In the genomic region with DNA sequence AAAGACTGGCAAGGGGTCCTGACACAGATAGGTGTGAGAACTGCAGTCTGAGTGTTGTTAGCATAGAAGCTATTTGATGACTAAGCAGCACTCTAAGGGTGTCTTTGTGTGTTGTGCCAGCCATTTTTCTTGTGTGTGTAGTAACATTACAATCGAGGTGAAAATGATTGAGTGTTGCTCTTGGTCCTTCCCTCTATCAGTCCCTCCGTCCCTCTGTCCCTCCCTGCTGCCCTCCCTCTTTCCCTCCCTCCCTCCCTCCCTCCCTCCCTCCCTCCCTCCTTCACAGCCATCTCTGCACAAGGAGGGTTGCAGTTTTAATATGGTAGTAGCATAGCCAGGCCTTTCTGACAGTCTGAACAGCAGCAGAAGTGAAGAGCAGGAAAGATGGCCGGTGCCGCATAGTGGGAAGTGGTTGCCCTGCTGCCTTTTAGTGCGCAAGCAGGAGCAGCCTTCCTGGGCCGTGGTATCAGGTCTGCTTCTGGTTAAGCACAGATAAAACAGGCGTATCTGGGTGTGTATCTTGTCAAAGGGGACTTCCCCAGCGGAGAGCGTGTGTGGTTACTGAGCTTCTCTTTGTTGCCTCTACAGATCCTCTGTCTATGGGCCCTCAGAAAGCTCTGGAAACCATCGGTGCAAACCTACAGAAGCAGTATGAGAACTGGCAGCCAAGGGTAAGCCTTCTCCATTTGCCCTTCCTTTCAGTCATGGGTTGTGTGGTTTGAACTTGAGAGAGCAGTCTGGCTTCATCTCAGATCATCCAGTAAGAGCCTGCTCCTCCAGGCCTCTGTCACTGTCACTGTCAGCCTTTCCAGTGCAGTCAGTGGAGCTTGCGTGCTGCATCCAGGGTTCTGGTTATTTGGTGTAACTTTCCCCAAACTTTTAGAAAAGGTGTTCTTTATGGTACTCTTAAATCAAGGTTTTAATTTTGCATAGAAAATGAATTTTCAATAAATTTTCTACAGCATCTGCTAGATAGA, we compare ENCODE assay signal across 11 mouse cellular contexts.
A peak's percentile ranks its signal among the peaks of the same experiment; 100 is the strongest.
DNase-seq lines count a peak whose midpoint lies in the region; ATAC-seq and TF ChIP-seq lines count a peak whose summit lies in the region.
"Had no signal": no experiment of that assay in that cellular context is flagged by ENCODE, and none has a peak within 500 bp of the region (broad histone marks: within the 10 kb centered on the region; RNA-seq: fewer than 3 reads in every experiment).

No protein-coding gene starts in this region.

- H3K4me2 ChIP-seq in liver, embryonic 11.5 days: peak overlapping the region; percentile 40
- H3K4me2 ChIP-seq: forebrain, embryonic 13.5 days; neural tube, embryonic 13.5 days had no signal

- H3K27me3 ChIP-seq in liver, embryonic 11.5 days (replicated peaks; ENCODE audit: control insufficient read depth, insufficient read depth, low read length): no peaks in the 10 kb centered on the region
- H3K27me3 ChIP-seq: forebrain, embryonic 13.5 days; neural tube, embryonic 13.5 days had no signal

- TF ChIP-seq CTCF in left cerebral cortex, adult 2 months (IDR thresholded peaks at IDR 0.05): no peak

- intact Hi-C loops in left cerebral cortex, adult 2 months (cut with DNase I): no loop called here
- intact Hi-C loops in heart, postnatal 25 days (cut with DNase I): no loop called here

- WGBS in liver, embryonic 11.5 days: 19% methylated on average over 11 of the region's 11 CpGs

- peak overlapping the region; percentile 2; the same call in 1 of the 2 replicates for H3K4me3 ChIP-seq in liver, embryonic 11.5 days (ENCODE audit: low read depth, low read length)
- H3K4me3 ChIP-seq in left cerebral cortex, adult 2 months: no peak overlapping the region
- H3K4me3 ChIP-seq: forebrain, embryonic 13.5 days; neural tube, embryonic 13.5 days had no signal

- DNase-seq in layer of hippocampus, adult 9-11 months: peak; percentile 36
- DNase-seq in layer of hippocampus, adult 8-10 months (ENCODE audit: low spot score in 2 of 2): no peak
- peak; percentile 89 for DNase-seq in MEL-GATA-1-ER (ENCODE audit: extremely low read depth, low read depth)
- no peak for DNase-seq in liver, embryonic 11.5 days (ENCODE audit: low spot score)
- peak; percentile 74 to 76 for DNase-seq in spleen, postnatal 36 days (ENCODE audit: low spot score in 2 of 2)
- no peak for DNase-seq in left cerebral cortex, adult 2 months (ENCODE audit: extremely low spot score in 1 of 2, low spot score in 2 of 2)
- no peak for DNase-seq in heart, postnatal 25 days (ENCODE audit: low spot score)
- DNase-seq in frontal cortex, postnatal 10 days (ENCODE audit: low spot score in 2 of 2): no peak
- DNase-seq: cerebellum, adult 18-20 months had no signal

- peak overlapping the region; percentile 15; the same call in 1 of the 2 replicates for H3K9ac ChIP-seq in liver, embryonic 11.5 days (ENCODE audit: low read depth, low read length)
- H3K9ac ChIP-seq: forebrain, embryonic 13.5 days; neural tube, embryonic 13.5 days had no signal

- H3K27ac ChIP-seq in liver, embryonic 11.5 days (ENCODE audit: low read depth, low read length): peak overlapping the region; percentile 54
- H3K27ac ChIP-seq in left cerebral cortex, adult 2 months: no peak overlapping the region
- H3K27ac ChIP-seq: forebrain, embryonic 13.5 days; neural tube, embryonic 13.5 days had no signal

- peaks cover 4% of the 10 kb centered on the region; the same call in 1 of the 2 replicates for H3K36me3 ChIP-seq in liver, embryonic 11.5 days (ENCODE audit: control insufficient read depth, insufficient read depth, low read length)
- H3K36me3 ChIP-seq: neural tube, embryonic 13.5 days had no signal

- no peaks in the 10 kb centered on the region for H3K9me3 ChIP-seq in liver, embryonic 11.5 days (ENCODE audit: control insufficient read depth, low read length)
- H3K9me3 ChIP-seq: forebrain, embryonic 13.5 days; neural tube, embryonic 13.5 days had no signal

- peak; percentile 95 for ATAC-seq in liver, embryonic 11.5 days (replicated peaks; ENCODE audit: low FRiP score)
- ATAC-seq: forebrain, embryonic 13.5 days had no signal

- peaks cover 35% of the 10 kb centered on the region for H3K4me1 ChIP-seq in liver, embryonic 11.5 days (replicated peaks; ENCODE audit: control insufficient read depth, insufficient read depth, low read length)

Comparison
In these comparisons a context has a peak if more than half of its experiments do, and no peak if none do; other contexts are left out.
1. DNase-seq: peak in layer of hippocampus, adult 9-11 months (single experiment), MEL-GATA-1-ER (single experiment) and spleen, postnatal 36 days (2 of 2); none in layer of hippocampus, adult 8-10 months (0 of 2), liver, embryonic 11.5 days (single experiment), left cerebral cortex, adult 2 months (0 of 2), heart, postnatal 25 days (single experiment) and frontal cortex, postnatal 10 days (0 of 2).